Mouse (Mus musculus): ENCODE measurements at regions not wholly inside any gene's neighbourhood (a gene's known extent, or its start where the extent isn't known, plus 50 kb on each side); places are given as distances from the start of the nearest gene placed in this dataset.

DNA sequence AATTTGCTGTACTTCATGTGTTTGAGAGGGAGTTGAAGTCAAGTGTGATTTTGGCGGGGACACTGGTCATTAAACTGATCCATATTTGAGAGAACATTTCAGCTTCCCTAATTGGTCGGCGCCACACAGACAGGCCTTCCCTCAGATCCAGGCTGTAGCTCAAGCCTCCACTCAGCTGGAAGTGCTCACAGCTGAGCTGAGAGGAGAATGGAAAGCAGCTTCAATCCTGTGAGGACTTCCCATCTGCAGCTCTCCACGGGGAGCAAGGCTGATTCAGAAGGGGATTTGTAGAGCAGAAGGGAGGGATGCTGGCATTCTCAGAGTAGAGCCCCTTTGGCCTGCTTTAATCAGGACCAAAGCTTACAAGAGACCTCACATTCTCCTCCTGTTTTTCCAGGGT lies 297.2 kb downstream of the D3Ertd751e start:
- TF ChIP-seq CTCF (IDR thresholded peaks at IDR 0.05; ENCODE audit: control insufficient read depth, insufficient read depth, insufficient read length) (no peak), MYOD1 (IDR thresholded peaks at IDR 0.05; ENCODE audit: control insufficient read depth, insufficient read length, low read depth) (no peak)

Measured in C2C12 (cell line).